Mouse (Mus musculus) limb, embryonic 13.5 days (tissue): ENCODE measurements at regions not wholly inside any gene's neighbourhood (a gene's known extent, or its start where the extent isn't known, plus 50 kb on each side); places are given as distances from the start of the nearest gene placed in this dataset.

Experiments used
- ATAC-seq: fragments of 200-750 bp; cut with Nextera tagmentation; 2 replicates; pipeline ENCODE4 v1.8.0; 2017; ENCODE audit warnings: low read depth, moderate number of reproducible peaks, moderate TSS enrichment; ENCODE audit not compliant: low FRiP score
- H3K27ac ChIP-seq: fragments of 300-500 bp; sonication (generic); 2 replicates; pipeline ENCODE4 v1.5.1; 2015; ENCODE audit warnings: inconsistent platforms, mild to moderate bottlenecking, moderate library complexity
- H3K27me3 ChIP-seq: fragments of 300-500 bp; sonication (generic); 2 replicates; pipeline ENCODE4 v1.6.1; 2015; ENCODE audit warnings: mild to moderate bottlenecking, inconsistent platforms
- H3K36me3 ChIP-seq: fragments of 300-500 bp; sonication (generic); 2 replicates; pipeline ENCODE4 v1.6.1; 2015; ENCODE audit warnings: inconsistent platforms, mild to moderate bottlenecking, moderate library complexity
- H3K4me1 ChIP-seq: fragments of 300-500 bp; sonication (generic); 2 replicates; pipeline ENCODE4 v1.6.1; 2015; ENCODE audit warnings: inconsistent platforms
- H3K4me2 ChIP-seq: fragments of 300-500 bp; sonication (generic); replicated peaks from 2 replicates; pipeline ENCODE4 v1.6.1; 2015; ENCODE audit warnings: inconsistent platforms, mild to moderate bottlenecking, moderate library complexity
- H3K4me3 ChIP-seq: fragments of 300-500 bp; sonication (generic); 2 replicates; pipeline ENCODE4 v1.5.1; 2015; ENCODE audit warnings: moderate library complexity, mild to moderate bottlenecking, inconsistent platforms
- H3K9ac ChIP-seq: fragments of 300-500 bp; sonication (generic); 2 replicates; pipeline ENCODE4 v1.6.1; 2015; ENCODE audit warnings: mild to moderate bottlenecking, inconsistent platforms
- H3K9me3 ChIP-seq: fragments of 300-500 bp; sonication (generic); 2 replicates; pipeline ENCODE4 v1.6.1; 2016; ENCODE audit warnings: inconsistent platforms
- WGBS: fragments of 180-500 bp; shearing (Covaris S2); methylation state at CpG from one replicate; pipeline ENCODE4 v1.1.7; 2015; 5-methylcytosine and 5-hydroxymethylcytosine counted together

GRCm38 (mm10) chr3:78899446-78900230 is 386.7 kb downstream of the Rapgef2 start:
- no peaks in the 10 kb centered on the region for H3K9me3 ChIP-seq
- no peaks in the 10 kb centered on the region for H3K27me3 ChIP-seq
- ATAC-seq = no peak
- WGBS = 75% methylated on average over 8 of the region's 8 CpGs
- no peak overlapping the region for H3K4me2 ChIP-seq
- H3K36me3 ChIP-seq = no peaks in the 10 kb centered on the region
- H3K4me3 ChIP-seq = no peak overlapping the region
- H3K27ac ChIP-seq = no peak overlapping the region
- H3K9ac ChIP-seq = no peak overlapping the region
- peaks cover 10% of the 10 kb centered on the region for H3K4me1 ChIP-seq

- Histone ChIP-seq H3K27me3 (no peaks in the 10 kb centered on the region), H3K9me3 (no peaks in the 10 kb centered on the region), H3K4me3 (no peak overlapping the region), H3K4me2 (no peak overlapping the region), H3K27ac (no peak overlapping the region), H3K4me1 (0 out of 2 replicates have a peak, but pooled peaks cover 3% of the 10 kb centered on the region), H3K9ac (no peak overlapping the region), H3K36me3 (no peaks in the 10 kb centered on the region)
- no peak for ATAC-seq
- 70% methylated on average over 3 of the region's 3 CpGs for WGBS
These were observed 397.0 kb downstream of the Rapgef2 start for GRCm38 (mm10) chr3:78889326-78889725.

- Histone ChIP-seq H3K4me2 (no peak overlapping the region), H3K4me1 (no peaks in the 10 kb centered on the region), H3K9me3 (no peaks in the 10 kb centered on the region), H3K4me3 (no peak overlapping the region), H3K36me3 (no peaks in the 10 kb centered on the region), H3K27me3 (no peaks in the 10 kb centered on the region), H3K9ac (no peak overlapping the region), H3K27ac (no peak overlapping the region)
- no peak for ATAC-seq
- 89% methylated on average over 9 of the region's 9 CpGs for WGBS
These were observed 401.6 kb downstream of the Rapgef2 start for GRCm38 (mm10) chr3:78884715-78885114.

- 89% methylated on average over 11 of the region's 11 CpGs for WGBS
- Histone ChIP-seq H3K4me3 (no peak overlapping the region), H3K9ac (no peak overlapping the region), H3K4me1 (no peaks in the 10 kb centered on the region), H3K27me3 (no peaks in the 10 kb centered on the region), H3K4me2 (no peak overlapping the region), H3K27ac (no peak overlapping the region), H3K36me3 (no peaks in the 10 kb centered on the region), H3K9me3 (no peaks in the 10 kb centered on the region)
- no peak for ATAC-seq
These were observed 402.3 kb downstream of the Rapgef2 start for GRCm38 (mm10) chr3:78884029-78884428.

GRCm38 (mm10) chr3:78880072-78880471 is 406.2 kb downstream of the Rapgef2 start:
- ATAC-seq = no peak

GRCm38 (mm10) chr3:78877323-78877722 is 409.0 kb downstream of the Rapgef2 start:
- ATAC-seq = no peak
- no peak overlapping the region for H3K9ac ChIP-seq
- no peaks in the 10 kb centered on the region for H3K27me3 ChIP-seq
- H3K9me3 ChIP-seq = no peaks in the 10 kb centered on the region
- WGBS = 69% methylated on average over 3 of the region's 3 CpGs
- H3K36me3 ChIP-seq = no peaks in the 10 kb centered on the region
- no peaks in the 10 kb centered on the region for H3K4me1 ChIP-seq
- no peak overlapping the region for H3K27ac ChIP-seq
- no peak overlapping the region for H3K4me3 ChIP-seq
- no peak overlapping the region for H3K4me2 ChIP-seq

More at GRCm38 (mm10) chr3:78880072-78880471, 406.2 kb downstream of the Rapgef2 start:
- H3K27ac ChIP-seq = no peak overlapping the region
- WGBS = 74% methylated on average over 13 of the region's 13 CpGs
- H3K4me3 ChIP-seq = no peak overlapping the region
- H3K36me3 ChIP-seq = no peaks in the 10 kb centered on the region
- H3K9ac ChIP-seq = no peak overlapping the region
- H3K4me2 ChIP-seq = no peak overlapping the region
- no peaks in the 10 kb centered on the region for H3K9me3 ChIP-seq
- H3K4me1 ChIP-seq = no peaks in the 10 kb centered on the region
- no peaks in the 10 kb centered on the region for H3K27me3 ChIP-seq

GRCm38 (mm10) chr3:78866896-78867295 is 419.4 kb downstream of the Rapgef2 start:
- WGBS = 61% methylated on average over 1 of the region's 1 CpGs
- Histone ChIP-seq H3K27ac (no peak overlapping the region), H3K4me3 (no peak overlapping the region), H3K27me3 (no peaks in the 10 kb centered on the region), H3K9ac (no peak overlapping the region), H3K36me3 (no peaks in the 10 kb centered on the region), H3K4me1 (no peaks in the 10 kb centered on the region; the same call in 1 of the 2 replicates), H3K4me2 (no peak overlapping the region), H3K9me3 (no peaks in the 10 kb centered on the region)
- no peak for ATAC-seq

- Histone ChIP-seq H3K9ac (no peak overlapping the region), H3K27ac (no peak overlapping the region), H3K27me3 (no peaks in the 10 kb centered on the region), H3K9me3 (no peaks in the 10 kb centered on the region), H3K4me1 (no peaks in the 10 kb centered on the region; the same call in 1 of the 2 replicates), H3K4me3 (no peak overlapping the region), H3K4me2 (no peak overlapping the region), H3K36me3 (no peaks in the 10 kb centered on the region)
- peak; percentile 28; the same call in 1 of the 2 replicates for ATAC-seq
- WGBS = 75% methylated on average over 9 of the region's 9 CpGs
These were observed 420.1 kb downstream of the Rapgef2 start for GRCm38 (mm10) chr3:78866083-78866726.

GRCm38 (mm10) chr3:78863005-78863404 is 423.3 kb downstream of the Rapgef2 start:
- WGBS = 89% methylated on average over 2 of the region's 2 CpGs
- ATAC-seq = no peak

GRCm38 (mm10) chr3:78846617-78847318 is 439.5 kb downstream of the Rapgef2 start:
- ATAC-seq = no peak
- no peaks in the 10 kb centered on the region for H3K27me3 ChIP-seq
- H3K9ac ChIP-seq = no peak overlapping the region
- H3K36me3 ChIP-seq = no peaks in the 10 kb centered on the region
- 68% methylated on average over 7 of the region's 8 CpGs for WGBS
- H3K4me2 ChIP-seq = no peak overlapping the region
- no peaks in the 10 kb centered on the region for H3K4me1 ChIP-seq
- no peaks in the 10 kb centered on the region for H3K9me3 ChIP-seq
- no peak overlapping the region for H3K4me3 ChIP-seq
- no peak overlapping the region for H3K27ac ChIP-seq

More at GRCm38 (mm10) chr3:78863005-78863404, 423.3 kb downstream of the Rapgef2 start:
- no peaks in the 10 kb centered on the region; the same call in 1 of the 2 replicates for H3K4me1 ChIP-seq
- H3K4me3 ChIP-seq = no peak overlapping the region
- no peaks in the 10 kb centered on the region for H3K36me3 ChIP-seq
- H3K4me2 ChIP-seq = no peak overlapping the region
- H3K27me3 ChIP-seq = no peaks in the 10 kb centered on the region
- H3K9ac ChIP-seq = no peak overlapping the region
- no peak overlapping the region for H3K27ac ChIP-seq
- H3K9me3 ChIP-seq = no peaks in the 10 kb centered on the region

GRCm38 (mm10) chr3:78841173-78841572 is 445.1 kb downstream of the Rapgef2 start:
- Histone ChIP-seq H3K4me1 (no peaks in the 10 kb centered on the region), H3K27me3 (no peaks in the 10 kb centered on the region), H3K9ac (no peak overlapping the region), H3K27ac (no peak overlapping the region), H3K9me3 (no peaks in the 10 kb centered on the region), H3K4me2 (no peak overlapping the region), H3K36me3 (no peaks in the 10 kb centered on the region), H3K4me3 (no peak overlapping the region)
- WGBS = 71% methylated on average over 4 of the region's 4 CpGs
- no peak for ATAC-seq

GRCm38 (mm10) chr3:78836824-78837223 is 449.5 kb downstream of the Rapgef2 start:
- Histone ChIP-seq H3K27me3 (no peaks in the 10 kb centered on the region), H3K9me3 (no peaks in the 10 kb centered on the region), H3K9ac (no peak overlapping the region), H3K4me3 (no peak overlapping the region), H3K4me2 (no peak overlapping the region), H3K27ac (no peak overlapping the region), H3K4me1 (no peaks in the 10 kb centered on the region), H3K36me3 (no peaks in the 10 kb centered on the region)
- no peak for ATAC-seq
- 81% methylated on average over 5 of the region's 5 CpGs for WGBS
